Mouse (Mus musculus) heart, adult 9 months (tissue): ENCODE results near the gene Olfr545.
"Not testable (repeated sequence)": the region's sequence is repeated elsewhere in the genome, so short reads cannot be mapped to it uniquely, and the experiment has no call there.

Source experiments
- DNase-seq, 2 experiments: peaks; one replicate each; pipeline ENCODE4 v3.0.0; 2022; ENCODE audit warnings: low spot score in 2 of 2

The Olfr545 gene

DNA sequence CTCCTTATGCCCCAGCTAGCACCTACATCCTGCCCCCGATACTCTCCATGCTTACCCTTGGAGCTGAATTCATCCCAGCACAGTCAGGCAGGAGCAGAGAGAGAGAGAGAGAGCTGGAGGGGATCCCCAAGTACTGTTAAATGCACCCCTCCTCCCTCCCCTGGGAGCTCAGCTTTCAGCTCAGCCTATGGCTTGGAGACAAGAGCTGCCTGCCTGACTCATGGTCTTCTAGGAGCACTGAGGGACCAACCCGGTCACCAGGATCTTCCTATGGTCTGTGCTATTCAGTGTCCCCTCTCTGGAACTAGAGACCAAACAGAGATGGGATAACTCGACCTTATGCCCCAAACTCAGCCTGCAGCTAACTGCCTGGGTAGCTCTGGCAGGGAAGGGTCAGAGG, at the start of gene Olfr545:
Gene Olfr545, minus strand, starts transcription at position 101 of the 400 bp plus-strand sequence.
- DNase-seq = no peak

DNA sequence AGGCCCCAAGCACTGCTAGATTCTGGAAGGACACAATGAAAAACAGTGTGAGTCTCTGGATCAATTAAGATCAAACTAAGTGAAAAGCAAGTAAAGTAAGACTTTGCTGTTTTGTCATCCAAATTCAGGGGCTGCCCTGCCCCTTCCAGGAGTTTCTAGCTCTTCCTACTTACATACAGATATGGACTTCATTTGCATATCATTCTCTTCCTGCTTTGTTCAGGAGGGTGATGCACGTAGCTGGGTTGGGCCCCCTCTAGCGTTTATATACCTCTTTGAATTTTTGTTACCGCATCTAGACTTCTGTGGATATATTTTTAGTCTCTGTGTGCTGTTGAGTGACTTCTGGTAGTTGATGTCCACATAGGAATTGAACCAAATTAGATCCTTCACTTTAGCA, 41.9 kb upstream of the Olfr545 start:
- no peak for DNase-seq

DNA sequence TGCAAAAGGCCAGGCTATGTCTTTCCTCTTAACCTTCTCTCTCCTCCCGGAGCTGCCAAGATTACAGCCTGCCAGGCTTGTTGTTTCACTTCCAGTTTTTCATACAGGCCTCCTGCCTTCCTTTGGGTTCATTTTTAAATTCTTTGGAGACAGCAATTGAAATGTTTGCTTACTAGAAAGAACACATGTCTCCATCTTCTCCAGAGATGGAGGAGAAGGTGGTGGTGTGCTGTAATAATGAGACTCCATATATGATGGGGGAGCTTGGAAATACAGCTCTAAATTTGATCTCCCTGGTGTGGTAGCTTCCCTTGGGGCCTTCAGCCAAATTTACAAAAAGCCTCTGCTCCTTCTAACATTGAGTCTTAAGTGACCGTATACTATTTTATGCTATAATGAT, 41.2 kb upstream of the Olfr545 start, which contains the start of gene Olfr548-ps1:
Gene Olfr548-ps1, plus strand, starts transcription at position 301 of the 400 bp plus-strand sequence.
- no peak for DNase-seq

DNA sequence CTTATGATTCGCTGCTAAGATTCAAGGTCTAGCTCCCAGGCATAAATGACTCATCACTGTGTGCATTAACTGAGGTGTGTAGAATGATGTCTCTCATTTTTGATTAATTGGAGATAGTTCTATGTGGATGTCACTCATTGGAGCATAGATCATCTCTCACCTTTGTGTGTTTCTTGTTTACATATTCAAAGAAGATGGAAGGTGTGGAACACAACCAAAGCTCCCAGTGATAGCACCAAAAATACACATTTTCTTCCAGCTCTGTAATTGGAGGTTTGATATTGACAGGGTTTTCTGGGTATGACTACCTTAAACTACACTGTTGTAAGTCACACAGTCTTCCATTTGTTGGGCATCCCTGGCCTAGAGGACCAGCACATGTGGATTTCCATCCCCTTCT, 35.1 kb upstream of the Olfr545 start, which contains the start of gene Olfr547:
Gene Olfr547, plus strand, starts transcription at position 301 of the 400 bp plus-strand sequence.
- DNase-seq = no peak

DNA sequence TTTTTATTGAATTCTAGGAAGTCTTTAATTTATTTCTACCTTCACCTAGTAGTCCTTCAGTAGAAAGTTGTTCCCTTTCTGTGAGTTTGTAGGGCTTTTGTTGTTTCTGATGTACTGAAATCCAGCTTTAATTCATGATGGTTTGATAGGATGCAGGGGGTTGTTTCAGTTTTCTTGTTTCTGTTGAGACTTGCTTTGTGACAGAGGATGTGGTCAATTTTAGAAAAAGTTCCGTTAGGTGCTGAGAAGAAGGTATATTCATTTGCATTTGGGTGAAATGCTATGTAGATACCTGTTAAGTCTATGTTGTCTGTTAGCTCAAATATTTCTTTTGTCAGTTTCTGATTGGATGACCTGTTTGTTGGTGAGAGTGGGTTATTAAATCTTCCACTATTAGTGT, 29.7 kb upstream of the Olfr545 start:
- no peak for DNase-seq

DNA sequence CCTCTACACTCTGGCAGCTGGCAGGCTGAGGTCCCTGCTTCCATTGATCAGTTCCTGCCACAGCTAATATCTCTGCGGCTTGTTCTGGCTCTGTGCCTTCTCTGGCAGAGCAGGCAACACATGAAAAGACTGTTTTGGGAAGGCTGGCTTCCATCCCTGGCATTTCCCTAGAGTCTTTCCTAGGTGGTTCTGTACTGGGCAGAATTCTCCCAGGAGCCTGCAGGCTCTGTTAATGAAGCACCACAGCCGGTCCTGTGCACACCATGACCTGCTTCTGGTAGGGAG, 17.6 kb upstream of the Olfr545 start:
- DNase-seq = no peak

DNA sequence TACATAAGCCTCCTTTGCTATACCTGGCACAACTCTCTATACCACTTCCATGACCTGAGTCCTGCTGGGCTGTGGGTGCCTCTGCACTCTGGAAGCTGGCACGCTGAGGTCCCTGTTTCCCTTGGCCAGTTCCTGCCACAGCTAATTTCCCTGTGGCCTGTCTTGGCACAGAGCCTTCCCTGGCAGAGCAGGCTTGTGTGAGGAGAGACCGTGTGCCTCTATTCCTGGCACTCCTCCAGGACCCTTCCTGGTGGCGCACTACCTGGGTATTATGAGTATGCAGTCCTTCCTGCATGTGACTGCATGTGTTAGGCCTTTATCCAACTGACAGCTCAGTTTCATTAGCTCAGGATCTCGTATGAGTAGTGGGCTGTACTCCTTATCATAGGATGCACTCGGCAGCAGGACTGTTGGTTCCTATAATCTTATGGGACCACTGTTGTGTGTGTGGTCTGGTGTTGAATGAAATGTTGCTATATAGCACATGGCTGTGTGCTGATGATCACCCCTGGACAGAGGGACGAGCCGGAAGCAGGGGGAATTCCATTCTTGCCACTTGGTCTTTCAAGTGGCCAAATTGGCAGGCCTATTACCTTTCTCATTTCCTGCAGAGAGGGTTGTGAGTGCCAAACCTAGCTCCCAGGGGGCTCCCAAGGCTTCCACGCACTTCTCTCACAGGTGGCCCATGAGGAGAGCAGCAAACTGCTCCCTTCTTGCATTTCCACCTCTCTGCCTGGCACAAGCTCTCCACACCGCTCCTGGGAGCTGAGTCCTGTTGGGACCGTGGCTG, 17.1 kb upstream of the Olfr545 start:
- DNase-seq = no peak

DNA sequence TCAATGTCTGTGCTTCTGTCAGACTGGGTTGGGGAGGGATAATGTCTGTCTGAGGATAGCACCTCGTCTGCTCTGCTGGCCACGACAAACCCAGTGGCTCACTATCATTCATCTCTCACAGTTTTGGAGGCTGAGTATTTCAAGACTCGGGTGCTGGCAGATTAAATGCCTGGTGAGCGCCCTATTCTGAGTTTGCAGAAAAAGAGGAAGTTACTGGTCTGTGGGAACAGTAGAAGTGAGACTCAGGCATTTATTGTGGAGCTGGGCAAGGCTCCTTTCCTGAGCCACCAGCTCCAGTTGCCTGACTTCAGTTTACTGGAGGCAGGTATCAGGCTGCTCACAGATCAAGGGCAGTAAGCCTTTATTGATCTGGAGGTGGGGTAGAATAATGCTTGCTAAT, 14.8 kb upstream of the Olfr545 start:
- DNase-seq = no peak

DNA sequence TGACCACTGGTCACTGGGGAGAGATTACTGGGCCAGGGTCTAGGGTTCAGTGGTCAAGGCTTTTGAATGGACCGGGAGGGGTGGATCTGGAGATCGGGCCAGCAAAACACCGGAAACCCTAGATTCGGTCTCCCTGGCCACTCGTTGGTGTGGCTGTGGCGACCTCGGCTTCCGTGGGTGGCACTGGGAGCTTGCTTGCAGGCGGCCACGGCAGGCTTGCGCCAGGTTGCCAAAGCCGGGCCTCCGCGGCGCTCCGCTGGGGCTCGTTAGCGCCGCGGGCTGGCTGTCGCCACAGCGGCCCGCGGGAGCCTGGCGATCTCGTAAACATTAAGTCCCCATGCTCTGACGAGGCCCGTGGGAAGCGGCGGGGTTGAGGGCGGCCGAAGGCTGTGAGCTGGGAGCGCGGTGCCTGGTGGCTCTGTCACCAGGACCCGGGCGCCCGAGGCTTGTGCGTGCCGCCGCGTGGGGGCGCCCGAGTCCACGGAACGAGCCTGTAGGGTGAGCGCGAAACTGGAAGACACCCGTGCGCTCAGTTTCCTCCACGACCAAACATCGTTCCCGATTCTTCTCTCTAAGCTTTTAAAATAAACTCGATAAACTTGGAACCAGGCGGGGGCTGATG, 13.6 kb upstream of the Olfr545 start:
- peak; percentile 62 to 71 for DNase-seq

DNA sequence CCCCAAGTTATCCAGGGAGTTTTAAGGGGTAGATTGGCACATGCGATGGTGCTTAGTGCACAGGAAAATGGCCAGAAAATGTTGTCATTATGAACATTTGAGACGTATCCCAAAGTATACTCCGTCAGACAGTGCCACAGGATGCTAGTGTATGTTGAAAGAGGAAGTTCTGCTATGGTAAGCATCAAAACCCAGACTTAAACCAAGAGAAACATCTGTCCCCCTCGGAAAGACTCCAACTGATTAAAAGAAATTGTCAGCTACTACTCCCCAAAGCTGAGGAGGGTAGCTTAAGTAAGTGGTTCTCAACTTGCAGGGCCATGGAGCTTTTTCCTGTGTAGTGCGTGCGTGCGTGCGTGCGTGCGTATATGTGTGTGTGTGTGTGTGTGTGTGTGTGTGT, 12.6 kb upstream of the Olfr545 start:
- no peak for DNase-seq

DNA sequence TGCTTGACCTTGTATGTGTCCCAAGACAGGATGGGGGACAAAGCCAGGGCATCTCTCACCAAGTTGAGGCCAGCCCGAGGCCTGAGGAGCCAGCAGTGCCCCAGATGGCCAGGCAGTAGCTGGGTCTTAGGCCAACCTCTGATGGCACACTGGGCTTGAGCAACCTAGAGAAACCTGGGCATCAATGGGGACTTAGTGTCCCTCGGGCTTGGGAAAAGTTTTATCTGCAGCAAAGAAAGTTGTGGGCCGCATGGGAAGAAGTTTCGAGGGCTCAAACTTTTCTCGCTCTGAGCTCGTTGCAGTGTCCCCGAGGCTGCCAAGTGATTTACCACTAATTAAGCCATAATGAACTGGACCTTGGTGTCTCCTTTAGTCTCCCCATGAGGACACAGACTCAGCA, 10.4 kb upstream of the Olfr545 start:
- DNase-seq = no peak

DNA sequence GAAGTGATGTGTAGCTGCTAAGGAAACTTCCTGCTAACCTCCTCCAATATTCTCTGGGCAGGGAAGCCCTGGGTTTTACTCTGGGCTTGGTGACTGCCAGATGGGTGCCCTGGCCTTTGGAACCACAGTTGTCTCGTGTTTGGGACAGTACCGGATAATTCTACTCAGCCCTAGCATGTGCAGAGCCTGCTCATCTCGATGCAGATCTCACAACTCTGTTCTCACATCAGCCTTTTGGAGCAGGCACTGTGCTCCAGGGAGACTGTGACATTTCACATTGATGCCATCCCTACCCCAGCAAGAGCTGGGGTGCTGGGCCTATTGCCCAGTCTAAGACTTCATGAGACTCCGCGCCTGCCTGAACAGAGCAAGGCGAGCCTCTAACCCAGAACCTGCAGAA, 9.3 kb upstream of the Olfr545 start:
- DNase-seq = no peak

DNA sequence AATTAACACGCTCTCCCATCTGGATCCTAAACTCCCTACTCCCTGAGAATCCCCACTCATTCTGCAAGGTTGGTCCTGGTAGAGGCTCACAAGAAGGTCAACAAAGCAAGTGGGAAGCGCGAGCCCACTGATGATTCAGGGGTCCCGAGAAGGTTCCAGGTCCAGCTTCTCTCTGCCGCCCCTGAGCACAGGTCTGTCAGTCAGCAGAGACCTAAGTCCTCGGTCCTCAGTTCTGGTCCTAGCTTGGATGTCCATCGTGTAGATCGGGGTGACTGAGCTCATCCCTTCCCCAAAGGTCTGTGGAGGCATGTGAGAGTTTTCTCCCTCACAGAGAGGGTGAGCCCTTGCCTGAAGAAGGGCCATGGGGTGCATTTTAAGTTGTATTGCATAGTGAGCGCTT, 8.7 kb upstream of the Olfr545 start:
- no peak for DNase-seq

DNA sequence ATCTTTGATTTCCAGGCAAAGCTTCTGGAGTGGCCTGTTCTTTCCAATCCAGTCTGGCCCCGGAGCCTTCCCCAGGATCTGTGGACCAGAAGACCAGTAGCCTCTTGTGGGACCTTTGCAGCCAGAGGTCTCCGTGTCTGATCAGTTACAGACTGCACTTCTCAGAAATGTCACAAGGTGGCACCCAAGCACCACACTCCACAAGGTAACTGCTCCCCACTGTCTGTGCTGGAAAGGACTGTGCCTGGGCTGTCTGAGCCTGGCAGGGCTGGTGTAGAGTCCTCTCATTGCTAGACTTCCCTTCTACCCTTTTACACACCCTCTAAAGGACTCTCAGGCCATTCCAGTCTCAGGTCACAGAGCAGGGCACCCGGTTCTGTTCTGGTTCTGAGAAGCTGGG, 7.5 kb upstream of the Olfr545 start:
- peak; percentile 20 to 64 for DNase-seq

DNA sequence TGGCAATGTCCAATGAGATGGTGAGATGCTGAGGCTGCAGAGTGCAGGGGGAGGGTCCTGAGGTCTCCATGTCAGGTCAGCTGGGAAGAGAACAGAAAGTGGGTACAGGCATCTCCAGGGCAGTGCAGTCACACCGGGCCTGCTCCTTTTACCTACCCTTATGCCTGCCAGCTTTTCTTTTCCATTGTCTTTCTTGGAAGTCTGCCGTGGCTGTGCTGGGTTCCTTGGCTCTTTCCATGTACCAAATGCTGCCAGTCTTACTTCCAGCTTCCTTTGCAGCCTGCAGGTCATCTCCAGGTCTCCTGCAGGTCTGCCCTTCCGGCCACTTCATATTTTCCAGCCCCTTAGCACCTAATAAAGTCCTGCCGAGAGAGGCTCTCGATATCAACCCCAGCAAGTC, 2.6 kb upstream of the Olfr545 start:
- no peak for DNase-seq

DNA sequence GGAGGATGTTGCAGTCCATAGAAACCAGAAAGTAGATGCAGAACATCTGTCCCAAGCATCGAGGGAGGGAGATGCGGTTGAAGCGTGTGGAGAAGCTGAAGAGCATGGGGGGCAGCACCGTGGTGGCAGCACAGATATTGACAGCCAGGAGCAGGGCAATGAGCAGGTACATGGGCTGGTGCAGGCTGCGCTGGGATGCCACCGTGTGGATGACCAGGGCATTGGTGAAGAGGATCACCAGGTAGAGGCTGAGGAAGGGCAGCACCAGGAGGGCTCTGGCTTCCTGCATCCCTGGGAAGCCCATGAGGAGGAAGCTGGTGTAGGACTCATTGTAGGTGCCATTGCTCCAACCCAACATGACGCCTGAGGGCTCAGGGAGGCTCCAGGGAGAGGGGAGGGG, 5.0 kb downstream of the Olfr545 start:
- not testable (repeated sequence) for DNase-seq

DNA sequence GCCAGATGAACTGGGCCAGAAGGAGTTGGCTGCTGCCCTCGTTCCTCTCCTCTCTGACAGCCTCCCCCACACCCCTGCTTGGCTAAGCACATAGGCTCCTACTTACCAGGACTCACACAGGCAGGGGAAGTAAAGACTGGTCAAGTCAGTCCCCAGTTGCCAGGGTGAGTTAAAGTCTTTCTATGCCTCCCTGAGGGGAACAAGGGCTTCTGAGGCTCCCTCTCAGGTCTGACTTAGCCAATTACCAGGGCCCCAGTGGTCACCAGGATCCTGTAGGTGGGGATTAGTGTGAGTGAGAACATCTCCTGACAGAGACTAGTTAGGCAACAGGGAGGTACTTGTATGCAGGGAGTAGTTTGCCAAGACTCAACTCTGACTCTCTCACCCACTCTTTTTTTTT, 11.2 kb downstream of the Olfr545 start, which contains the start of gene Olfr544:
Gene Olfr544, minus strand, starts transcription at position 153 of the 400 bp plus-strand sequence.
- DNase-seq = no peak

DNA sequence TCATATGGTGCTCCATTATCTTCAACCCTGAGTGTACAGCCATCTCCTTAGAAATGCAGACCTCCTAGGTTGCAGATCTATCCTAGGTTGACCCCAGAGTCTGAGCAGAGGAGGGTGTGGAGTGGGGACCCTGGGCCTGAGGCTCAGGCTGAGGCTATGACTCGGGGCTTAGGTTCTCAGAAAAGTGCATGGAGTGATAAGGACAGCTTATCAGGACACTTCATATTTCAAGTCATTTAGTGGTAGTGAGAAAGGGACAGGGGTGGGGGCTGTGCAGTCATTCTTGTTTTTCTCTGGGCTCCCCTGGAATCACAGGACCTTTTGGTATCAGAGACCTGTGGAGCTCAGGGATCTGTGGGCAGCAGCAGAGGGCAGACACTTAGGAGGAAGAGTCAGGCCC, 13.3 kb downstream of the Olfr545 start:
- no peak for DNase-seq

DNA sequence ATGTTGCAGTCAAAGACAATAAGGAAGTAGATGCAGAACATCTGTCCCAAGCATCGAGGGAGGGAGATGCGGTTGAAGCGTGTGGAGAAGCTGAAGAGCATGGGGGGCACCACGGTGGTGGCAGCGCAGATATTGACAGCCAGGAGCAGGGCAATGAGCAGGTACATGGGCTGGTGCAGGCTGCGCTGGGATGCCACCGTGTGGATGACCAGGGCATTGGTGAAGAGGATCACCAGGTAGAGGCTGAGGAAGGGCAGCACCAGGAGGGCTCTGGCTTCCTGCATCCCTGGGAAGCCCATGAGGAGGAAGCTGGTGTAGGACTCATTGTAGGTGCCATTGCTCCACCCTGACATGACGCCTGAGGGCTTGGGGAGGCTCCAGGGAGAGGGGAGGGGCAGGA, 14.6 kb downstream of the Olfr545 start:
- DNase-seq = not testable (repeated sequence)

DNA sequence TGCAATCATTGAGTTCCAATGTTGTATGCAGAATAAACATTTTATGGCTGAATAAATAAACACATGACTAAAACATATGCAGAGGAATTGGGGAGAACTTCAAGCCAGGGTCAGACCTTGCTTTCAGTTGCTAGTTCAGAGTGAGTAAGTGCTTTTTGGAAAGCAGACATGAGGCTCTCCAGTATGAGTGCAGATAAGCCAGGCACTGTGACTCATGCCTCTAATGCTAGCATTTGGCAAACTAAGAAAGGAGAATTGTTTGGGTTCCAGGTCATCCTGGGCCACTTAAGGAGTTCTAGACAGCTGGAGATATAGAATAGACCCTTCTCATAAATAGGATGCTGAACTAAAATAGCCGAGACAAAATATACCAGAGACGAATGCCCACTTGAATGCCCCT, 15.7 kb downstream of the Olfr545 start:
- peak; percentile 2 to 12 for DNase-seq

DNA sequence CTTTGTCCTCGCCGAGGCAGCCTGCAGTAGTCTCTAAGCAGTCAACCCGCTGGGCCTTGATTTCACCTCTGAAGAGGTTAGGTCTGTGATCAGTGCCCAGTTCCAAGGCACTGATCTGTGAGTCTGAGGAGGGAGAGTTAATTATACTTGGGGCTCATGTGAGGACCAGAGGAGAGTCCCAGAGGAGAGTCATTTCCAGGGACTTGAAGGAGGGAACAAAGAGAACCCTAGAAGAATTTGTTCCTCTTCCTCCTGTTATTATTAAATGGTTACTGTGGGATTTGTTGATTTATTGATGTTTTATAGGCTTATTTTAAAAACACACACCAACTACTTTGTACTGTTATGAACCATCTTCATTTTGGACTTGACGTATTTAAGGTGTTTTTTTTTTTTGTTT, 17.8 kb downstream of the Olfr545 start, which contains the start of gene Olfr543:
Gene Olfr543, minus strand, starts transcription at position 101 of the 400 bp plus-strand sequence.
- DNase-seq = no peak

DNA sequence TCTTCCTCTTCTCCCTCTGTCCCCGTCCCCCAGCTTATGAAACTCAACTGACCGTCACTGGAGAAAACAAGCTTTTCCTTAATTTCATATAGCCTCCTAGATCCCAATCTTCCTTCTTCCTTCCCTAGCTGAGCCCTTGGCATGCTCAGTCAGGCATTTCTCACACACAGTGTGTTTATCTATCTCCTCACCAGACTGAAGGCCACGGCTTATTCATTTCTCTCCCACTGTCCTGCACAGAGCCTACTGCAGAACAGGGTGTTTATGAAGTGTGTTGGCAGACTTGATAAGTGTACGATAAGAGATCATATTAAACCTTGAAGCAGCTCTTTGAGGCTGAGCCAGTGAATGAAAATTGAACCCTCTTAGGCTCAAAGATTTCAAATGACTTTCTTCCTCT, 18.6 kb downstream of the Olfr545 start:
- DNase-seq = no peak

DNA sequence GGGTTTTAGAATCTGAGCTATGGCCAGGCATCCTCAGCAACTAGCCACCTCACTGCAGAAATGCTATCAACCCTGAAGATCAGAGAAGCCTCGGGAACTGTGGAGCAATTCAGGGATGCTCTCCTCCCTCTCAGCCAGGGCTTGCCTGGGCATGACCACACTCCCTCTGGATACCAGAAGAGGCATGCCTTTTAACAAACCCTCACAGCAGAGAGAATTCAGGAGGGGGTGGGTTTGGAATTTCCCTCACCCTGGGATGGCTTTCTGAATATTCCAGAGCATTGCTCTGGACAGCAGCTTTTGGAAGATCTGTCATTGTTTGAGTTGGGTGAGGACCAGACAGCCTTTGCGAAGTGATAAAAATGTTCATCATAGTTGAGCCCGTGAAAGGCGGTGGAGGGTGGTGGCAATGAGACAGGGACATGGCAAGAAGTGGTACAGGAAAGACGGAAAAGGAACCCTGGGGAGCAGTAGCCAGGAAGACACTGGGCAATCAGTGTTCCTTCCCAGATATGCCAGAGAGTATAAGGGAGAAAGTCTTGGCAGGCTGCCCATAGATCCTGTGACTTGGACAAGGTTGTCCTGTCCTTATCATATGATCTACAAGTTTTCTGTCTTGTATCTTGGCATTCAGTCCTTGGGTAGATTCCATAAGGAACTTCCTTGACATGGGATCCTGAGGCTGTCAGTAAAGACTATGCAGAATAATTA, 19.9 kb downstream of the Olfr545 start:
- no peak for DNase-seq
